In genomic region chr1:109985468-109985867, GRCm38 (mm10) we compare ENCODE assay signal across 10 mouse cellular contexts. TPM values are rescaled to one million over a fixed set of nuclear protein-coding genes. Genes with fewer than 3 reads are reported as not detected.
DNase-seq lines count a peak whose midpoint lies in the region; ATAC-seq and TF ChIP-seq lines count a peak whose summit lies in the region.
"Had no signal": no experiment of that assay in that cellular context is flagged by ENCODE, and none has a peak within 500 bp of the region (broad histone marks: within the 10 kb centered on the region; RNA-seq: fewer than 3 reads in every experiment).

No protein-coding gene starts in this region.

- peaks cover 4% of the 10 kb centered on the region; the same call in 1 of the 2 replicates for H3K4me1 ChIP-seq in heart, embryonic 10.5 days
- H3K4me1 ChIP-seq in midbrain, postnatal 0 days (ENCODE audit: insufficient read depth, low read length): no peaks in the 10 kb centered on the region

- peak; percentile 72 for DNase-seq in heart, embryonic 10.5 days (ENCODE audit: low spot score)
- DNase-seq in heart, adult 8-10 months (ENCODE audit: low spot score): no peak
- peak; percentile 83 for DNase-seq in cerebellum, adult 9-11 months
- DNase-seq in frontal cortex, postnatal 36 days (ENCODE audit: low spot score in 2 of 2): peak; percentile 15 to 17
- peak; percentile 92 for DNase-seq in midbrain, postnatal 0 days (ENCODE audit: low spot score)
- DNase-seq in thymus, postnatal 36 days: no peak
- DNase-seq in adrenal gland, postnatal 10 days: no peak

- H3K4me3 ChIP-seq in heart, embryonic 10.5 days: no peak overlapping the region
- peak overlapping the region; percentile 26; the same call in 1 of the 2 replicates for H3K4me3 ChIP-seq in midbrain, postnatal 0 days (ENCODE audit: low read depth, low read length)
- H3K4me3 ChIP-seq: embryonic facial prominence, embryonic 15.5 days had no signal

- H3K9me3 ChIP-seq in heart, embryonic 10.5 days: no peaks in the 10 kb centered on the region
- H3K9me3 ChIP-seq in midbrain, postnatal 0 days (ENCODE audit: low read length): no peaks in the 10 kb centered on the region
- H3K9me3 ChIP-seq: embryonic facial prominence, embryonic 15.5 days had no signal

- peaks cover 14% of the 10 kb centered on the region for H3K27me3 ChIP-seq in heart, embryonic 10.5 days (ENCODE audit: insufficient read depth, poor library complexity, severe bottlenecking)
- H3K27me3 ChIP-seq in midbrain, postnatal 0 days (ENCODE audit: insufficient read depth, low read length): no peaks in the 10 kb centered on the region

- H3K4me2 ChIP-seq in midbrain, postnatal 0 days (ENCODE audit: low read depth, low read length, poor library complexity, severe bottlenecking): peak overlapping the region; percentile 33
- H3K4me2 ChIP-seq: embryonic facial prominence, embryonic 15.5 days had no signal

- WGBS in heart, embryonic 10.5 days: 17% methylated on average over 1 of the region's 1 CpGs
- WGBS in midbrain, postnatal 0 days: 4% methylated on average over 1 of the region's 1 CpGs

- H3K9ac ChIP-seq in midbrain, postnatal 0 days (replicated peaks; ENCODE audit: low read length, poor library complexity, severe bottlenecking): no peak overlapping the region
- H3K9ac ChIP-seq: embryonic facial prominence, embryonic 15.5 days had no signal

- peak; percentile 78 for TF ChIP-seq CTCF in midbrain, postnatal 0 days (IDR thresholded peaks at IDR 0.05)

- ATAC-seq in midbrain, postnatal 0 days (ENCODE audit: low FRiP score): peak; percentile 45; the same call in 1 of the 2 replicates
- no peak for ATAC-seq in granulocyte monocyte progenitor cell, adult 5-6 weeks (replicated peaks; ENCODE audit: poor library complexity, severe bottlenecking)

- H3K27ac ChIP-seq in heart, embryonic 10.5 days: no peak overlapping the region
- H3K27ac ChIP-seq in midbrain, postnatal 0 days (ENCODE audit: low read depth, low read length): no peak overlapping the region
- H3K27ac ChIP-seq: embryonic facial prominence, embryonic 15.5 days had no signal

- no peaks in the 10 kb centered on the region for H3K36me3 ChIP-seq in heart, embryonic 10.5 days
- H3K36me3 ChIP-seq in midbrain, postnatal 0 days (ENCODE audit: insufficient read depth, low read length): no peaks in the 10 kb centered on the region
- H3K36me3 ChIP-seq: embryonic facial prominence, embryonic 15.5 days had no signal

RNA-seq across cellular contexts. Expression of gene Cdh7, which starts 3.2 kb away (rescaled TPM):
- polyA plus RNA-seq in heart, embryonic 10.5 days (2016; fragmentation: Nextera tagmentation; extraction: Ambion mirVana): 0.21 and 0.54 TPM in 2 replicates
- total RNA-seq in heart, adult 8-10 months (2022): not detected
- total RNA-seq in midbrain, postnatal 0 days (2014; rRNA removed): 37.7 and 40.1 TPM in 2 replicates
- 17.6 and 22.0 TPM in 2 replicates for polyA plus RNA-seq in midbrain, postnatal 0 days (2015; fragmentation: Nextera tagmentation; extraction: Ambion mirVana)
- total RNA-seq in granulocyte monocyte progenitor cell, adult 5-6 weeks (2014; fragmentation: Nextera tagmentation): not detected in 2 replicates
- total RNA-seq in granulocyte monocyte progenitor cell, adult 5-6 weeks (2017): not detected in 2 replicates
- total RNA-seq in adrenal gland, postnatal 10 days (2021): not detected
- polyA plus RNA-seq: C2C12 had no signal

Comparison
In these comparisons a context has a peak if more than half of its experiments do, and no peak if none do; other contexts are left out.
1. DNase-seq: peak in heart, embryonic 10.5 days (single experiment), cerebellum, adult 9-11 months (single experiment), frontal cortex, postnatal 36 days (2 of 2) and midbrain, postnatal 0 days (single experiment); none in heart, adult 8-10 months (single experiment), thymus, postnatal 36 days (0 of 2) and adrenal gland, postnatal 10 days (single experiment).
2. RNA of gene Cdh7, which starts 3.2 kb away (total RNA-seq): 37.7 to 40.1 TPM in midbrain, postnatal 0 days; not detected in adrenal gland, postnatal 10 days, not detected in heart, adult 8-10 months and not detected in granulocyte monocyte progenitor cell, adult 5-6 weeks; every median in the first group is over 10 times any median in the second.